Mouse (Mus musculus) forebrain, embryonic 15.5 days (tissue): ENCODE data around the gene Nfib. TPM values are rescaled to one million over a fixed set of nuclear protein-coding genes. Genes with fewer than 3 reads are reported as not detected.

ENCODE experiments used
- ATAC-seq: fragments of 200-750 bp; cut with Nextera tagmentation; replicated peaks from 2 replicates; pipeline ENCODE4 v1.8.0; 2017; ENCODE audit warnings: mild to moderate bottlenecking, moderate TSS enrichment, moderate library complexity
- H3K27ac ChIP-seq: fragments of 300-500 bp; sonication (generic); replicated peaks from 2 replicates; pipeline ENCODE4 v1.5.1; 2015; ENCODE audit warnings: mild to moderate bottlenecking, inconsistent platforms
- H3K27me3 ChIP-seq: fragments of 300-500 bp; sonication (generic); 2 replicates; pipeline ENCODE4 v1.6.1; 2015; ENCODE audit warnings: inconsistent platforms
- H3K36me3 ChIP-seq: fragments of 300-500 bp; sonication (generic); 2 replicates; pipeline ENCODE4 v1.6.1; 2015; ENCODE audit warnings: mild to moderate bottlenecking, inconsistent platforms
- H3K4me1 ChIP-seq: fragments of 300-500 bp; sonication (generic); 2 replicates; pipeline ENCODE4 v1.6.1; 2015; ENCODE audit warnings: inconsistent platforms
- H3K4me2 ChIP-seq: fragments of 300-500 bp; sonication (generic); replicated peaks from 2 replicates; pipeline ENCODE4 v1.6.1; 2015; ENCODE audit warnings: mild to moderate bottlenecking, inconsistent platforms
- H3K4me3 ChIP-seq: fragments of 300-500 bp; sonication (generic); 2 replicates; pipeline ENCODE4 v1.5.1; 2015; ENCODE audit warnings: mild to moderate bottlenecking, inconsistent platforms
- H3K9ac ChIP-seq: fragments of 300-500 bp; sonication (generic); replicated peaks from 2 replicates; pipeline ENCODE4 v1.6.1; 2015; ENCODE audit warnings: mild to moderate bottlenecking, inconsistent platforms
- H3K9me3 ChIP-seq: fragments of 300-500 bp; sonication (generic); 2 replicates; pipeline ENCODE4 v1.6.1; 2016; ENCODE audit warnings: inconsistent platforms
- WGBS: fragments of 180-500 bp; shearing (Covaris S2); methylation state at CpG from one replicate; pipeline ENCODE4 v1.1.7; 2015; ENCODE audit warnings: mixed read lengths; 5-methylcytosine and 5-hydroxymethylcytosine counted together
- polyA plus RNA-seq: library from polyadenylated mRNA; unstranded; fragments of >200 nt; fragmentation: Nextera tagmentation; extraction: Ambion mirVana; gene quantifications from 2 replicates; pipeline ENCODE4 v1.2.1, GENCODE M21; 2015

The Nfib gene
- polyA plus RNA-seq, 1 experiment from 2014 or later, result 282 TPM

- Histone ChIP-seq H3K36me3 (no peaks in the 10 kb centered on the region), H3K27ac (peak overlapping the region; percentile 25), H3K27me3 (no peaks in the 10 kb centered on the region), H3K4me3 (no peak overlapping the region), H3K4me1 (peaks cover 16% of the 10 kb centered on the region), H3K9me3 (no peaks in the 10 kb centered on the region), H3K4me2 (no peak overlapping the region), H3K9ac (no peak overlapping the region)
- ATAC-seq, result peak; percentile 81
- WGBS, result 40% methylated on average over 6 of the region's 6 CpGs
These were observed 62.4 kb downstream of the Nfib start for GRCm38 (mm10) chr4:82643022-82643733.

GRCm38 (mm10) chr4:82641066-82641680, 64.4 kb downstream of the Nfib start:
- no peaks in the 10 kb centered on the region for H3K36me3 ChIP-seq
- no peak for ATAC-seq
- 73% methylated on average over 5 of the region's 5 CpGs for WGBS

GRCm38 (mm10) chr4:82638251-82638650, 67.3 kb downstream of the Nfib start:
- WGBS, result 92% methylated on average over 9 of the region's 9 CpGs
- H3K36me3 ChIP-seq, result no peaks in the 10 kb centered on the region
- peaks cover 6% of the 10 kb centered on the region for H3K4me1 ChIP-seq
- H3K4me2 ChIP-seq, result no peak overlapping the region
- H3K27ac ChIP-seq, result no peak overlapping the region
- no peak for ATAC-seq
- no peak overlapping the region for H3K4me3 ChIP-seq
- no peaks in the 10 kb centered on the region for H3K27me3 ChIP-seq
- no peak overlapping the region for H3K9ac ChIP-seq
- H3K9me3 ChIP-seq, result no peaks in the 10 kb centered on the region

More at GRCm38 (mm10) chr4:82641066-82641680, 64.4 kb downstream of the Nfib start:
- no peaks in the 10 kb centered on the region for H3K27me3 ChIP-seq
- no peak overlapping the region for H3K4me2 ChIP-seq
- H3K27ac ChIP-seq, result no peak overlapping the region
- peaks cover 16% of the 10 kb centered on the region for H3K4me1 ChIP-seq
- no peaks in the 10 kb centered on the region for H3K9me3 ChIP-seq
- H3K4me3 ChIP-seq, result no peak overlapping the region
- no peak overlapping the region for H3K9ac ChIP-seq

- Histone ChIP-seq H3K9ac (no peak overlapping the region), H3K4me1 (peaks cover 4% of the 10 kb centered on the region; the same call in 1 of the 2 replicates), H3K4me3 (no peak overlapping the region), H3K27ac (no peak overlapping the region), H3K4me2 (no peak overlapping the region), H3K36me3 (no peaks in the 10 kb centered on the region), H3K9me3 (no peaks in the 10 kb centered on the region), H3K27me3 (no peaks in the 10 kb centered on the region)
- no peak for ATAC-seq
- 55% methylated on average over 4 of the region's 4 CpGs for WGBS
These were observed 67.9 kb downstream of the Nfib start for GRCm38 (mm10) chr4:82637633-82638032.

- Histone ChIP-seq H3K4me2 (no peak overlapping the region), H3K9me3 (no peaks in the 10 kb centered on the region), H3K27ac (peak overlapping the region; percentile 47), H3K9ac (no peak overlapping the region), H3K4me3 (no peak overlapping the region), H3K36me3 (no peaks in the 10 kb centered on the region), H3K27me3 (no peaks in the 10 kb centered on the region), H3K4me1 (peaks cover 4% of the 10 kb centered on the region; the same call in 1 of the 2 replicates)
- WGBS, result 20% methylated on average over 5 of the region's 5 CpGs
- ATAC-seq, result no peak
These were observed 68.9 kb downstream of the Nfib start for GRCm38 (mm10) chr4:82636658-82637057.

GRCm38 (mm10) chr4:82635881-82636280, 69.7 kb downstream of the Nfib start:
- Histone ChIP-seq H3K4me1 (peaks cover 4% of the 10 kb centered on the region; the same call in 1 of the 2 replicates), H3K4me3 (no peak overlapping the region), H3K9ac (no peak overlapping the region), H3K27ac (peak overlapping the region; percentile 47; the same call in 1 of the 2 replicates), H3K27me3 (no peaks in the 10 kb centered on the region), H3K4me2 (no peak overlapping the region), H3K36me3 (no peaks in the 10 kb centered on the region), H3K9me3 (no peaks in the 10 kb centered on the region)
- WGBS, result 31% methylated on average over 5 of the region's 5 CpGs
- ATAC-seq, result no peak; the same call in 1 of the 2 replicates

GRCm38 (mm10) chr4:82635118-82635517, 70.4 kb downstream of the Nfib start:
- H3K4me1 ChIP-seq, result peaks cover 4% of the 10 kb centered on the region; the same call in 1 of the 2 replicates
- WGBS, result 94% methylated on average over 11 of the region's 11 CpGs
- no peak overlapping the region for H3K4me3 ChIP-seq
- no peak for ATAC-seq
- H3K27ac ChIP-seq, result no peak overlapping the region
- no peak overlapping the region for H3K4me2 ChIP-seq
- no peak overlapping the region for H3K9ac ChIP-seq
- H3K9me3 ChIP-seq, result no peaks in the 10 kb centered on the region
- H3K27me3 ChIP-seq, result no peaks in the 10 kb centered on the region
- H3K36me3 ChIP-seq, result no peaks in the 10 kb centered on the region

- Histone ChIP-seq H3K4me1 (peaks cover 4% of the 10 kb centered on the region; the same call in 1 of the 2 replicates), H3K4me3 (no peak overlapping the region), H3K36me3 (no peaks in the 10 kb centered on the region), H3K27me3 (no peaks in the 10 kb centered on the region), H3K9ac (no peak overlapping the region), H3K9me3 (no peaks in the 10 kb centered on the region), H3K4me2 (no peak overlapping the region), H3K27ac (no peak overlapping the region)
- 59% methylated on average over 7 of the region's 7 CpGs for WGBS
- ATAC-seq, result no peak
These were observed 71.2 kb downstream of the Nfib start for GRCm38 (mm10) chr4:82634365-82634764.

GRCm38 (mm10) chr4:82624285-82625045, 81.1 kb downstream of the Nfib start:
- Histone ChIP-seq H3K36me3 (no peaks in the 10 kb centered on the region), H3K27me3 (no peaks in the 10 kb centered on the region), H3K4me2 (no peak overlapping the region), H3K9me3 (no peaks in the 10 kb centered on the region), H3K9ac (no peak overlapping the region), H3K4me1 (peaks cover 24% of the 10 kb centered on the region), H3K4me3 (no peak overlapping the region), H3K27ac (peak overlapping the region; percentile 87; the same call in 1 of the 2 replicates)
- 87% methylated on average over 8 of the region's 8 CpGs for WGBS
- no peak for ATAC-seq

GRCm38 (mm10) chr4:82623835-82624234, 81.7 kb downstream of the Nfib start:
- WGBS, result 93% methylated on average over 4 of the region's 4 CpGs
- Histone ChIP-seq H3K4me2 (no peak overlapping the region), H3K9me3 (no peaks in the 10 kb centered on the region), H3K27ac (peak overlapping the region; percentile 87), H3K9ac (no peak overlapping the region), H3K4me3 (no peak overlapping the region), H3K36me3 (no peaks in the 10 kb centered on the region), H3K4me1 (peaks cover 30% of the 10 kb centered on the region), H3K27me3 (no peaks in the 10 kb centered on the region)
- no peak for ATAC-seq

GRCm38 (mm10) chr4:82623081-82623538, 82.4 kb downstream of the Nfib start:
- 49% methylated on average over 12 of the region's 12 CpGs for WGBS
- 0 out of 2 replicates have a peak overlapping the region, but pooled peaks have one; percentile 2 for H3K9ac ChIP-seq
- H3K9me3 ChIP-seq, result no peaks in the 10 kb centered on the region
- ATAC-seq, result peak; percentile 27; the same call in 1 of the 2 replicates
- peaks cover 37% of the 10 kb centered on the region for H3K4me1 ChIP-seq
- H3K27ac ChIP-seq, result peak overlapping the region; percentile 87
- H3K36me3 ChIP-seq, result no peaks in the 10 kb centered on the region
- no peak overlapping the region for H3K4me3 ChIP-seq
- H3K4me2 ChIP-seq, result no peak overlapping the region
- no peaks in the 10 kb centered on the region for H3K27me3 ChIP-seq
